Mouse (Mus musculus) v-Abl transformed pro-B cells (cell line): ENCODE results near the gene Fmnl3.

Source experiments
- in situ Hi-C, 2 experiments: fragments of 400-800 bp; cut with MboI; formaldehyde crosslinking; loops; one replicate each; pipeline ENCODE4 v1.15.1; 2025; ENCODE audit not compliant: unreplicated experiment in 2 of 2

Fmnl3 gene

GRCm38 (mm10) chr15:99278271-99278670 lies 92.0 kb downstream of the Fmnl3 start:
- in situ Hi-C loops = no loop called here

GRCm38 (mm10) chr15:99276095-99276494 lies 94.2 kb downstream of the Fmnl3 start:
- in situ Hi-C loops = no loop called here
